Mouse (Mus musculus): Measurements from ENCODE around the gene 4921504E06Rik. TPM values are rescaled to one million over a fixed set of nuclear protein-coding genes. Genes with fewer than 3 reads are reported as not detected.

The 4921504E06Rik gene
- total RNA-seq, 2 experiments from 2014 or later: not detected

GRCm38 (mm10) chr2:19511032-19511431 is 42.7 kb downstream of the 4921504E06Rik start:
- DNase-seq (ENCODE audit: low spot score in 2 of 2): no peak

- DNase-seq (ENCODE audit: low spot score in 2 of 2): no peak
These were observed 48.0 kb downstream of the 4921504E06Rik start for GRCm38 (mm10) chr2:19505744-19506143.

GRCm38 (mm10) chr2:19490262-19490661 is 63.5 kb downstream of the 4921504E06Rik start:
- no peak for DNase-seq (ENCODE audit: low spot score in 2 of 2)

GRCm38 (mm10) chr2:19461940-19462339 is 91.8 kb downstream of the 4921504E06Rik start:
- no peak for DNase-seq (ENCODE audit: low spot score in 2 of 2)

- no peak for DNase-seq (ENCODE audit: low spot score in 2 of 2)
These were observed 94.9 kb downstream of the 4921504E06Rik start for GRCm38 (mm10) chr2:19458785-19459184.

GRCm38 (mm10) chr2:19455857-19456482 is 97.7 kb downstream of the 4921504E06Rik start:
- DNase-seq (ENCODE audit: low spot score in 2 of 2): no peak

GRCm38 (mm10) chr2:19455228-19455627 is 98.5 kb downstream of the 4921504E06Rik start:
- no peak for DNase-seq (ENCODE audit: low spot score in 2 of 2)

- no peak for DNase-seq (ENCODE audit: low spot score in 2 of 2)
These were observed 101.1 kb downstream of the 4921504E06Rik start for GRCm38 (mm10) chr2:19452531-19453055.

- no peak for DNase-seq (ENCODE audit: low spot score in 2 of 2)
These were observed 104.4 kb downstream of the 4921504E06Rik start for GRCm38 (mm10) chr2:19449308-19449707.

GRCm38 (mm10) chr2:19448042-19448700 is 105.5 kb downstream of the 4921504E06Rik start:
- DNase-seq (ENCODE audit: low spot score in 2 of 2): no peak

- no peak for DNase-seq (ENCODE audit: low spot score in 2 of 2)
These were observed 107.0 kb downstream of the 4921504E06Rik start for GRCm38 (mm10) chr2:19446746-19447145.

- no peak for DNase-seq (ENCODE audit: low spot score in 2 of 2)
These were observed 107.7 kb downstream of the 4921504E06Rik start for GRCm38 (mm10) chr2:19445871-19446501.

- DNase-seq (ENCODE audit: low spot score in 2 of 2): no peak
These were observed 108.5 kb downstream of the 4921504E06Rik start, which contains the start of gene Ptf1a for GRCm38 (mm10) chr2:19444931-19445831. Gene Ptf1a (plus strand): TSS chr2:19445663.

- no peak for DNase-seq (ENCODE audit: low spot score in 2 of 2)
These were observed 109.4 kb downstream of the 4921504E06Rik start for GRCm38 (mm10) chr2:19444346-19444745.

GRCm38 (mm10) chr2:19431614-19432323 is 121.9 kb downstream of the 4921504E06Rik start:
- no peak for DNase-seq (ENCODE audit: low spot score in 2 of 2)

GRCm38 (mm10) chr2:19431186-19431585 is 122.5 kb downstream of the 4921504E06Rik start:
- no peak for DNase-seq (ENCODE audit: low spot score in 2 of 2)

- DNase-seq (ENCODE audit: low spot score in 2 of 2): no peak
These were observed 123.0 kb downstream of the 4921504E06Rik start for GRCm38 (mm10) chr2:19430746-19431145.

- no peak for DNase-seq (ENCODE audit: low spot score in 2 of 2)
These were observed 123.7 kb downstream of the 4921504E06Rik start for GRCm38 (mm10) chr2:19429691-19430690.

GRCm38 (mm10) chr2:19429031-19429430 is 124.7 kb downstream of the 4921504E06Rik start:
- DNase-seq (ENCODE audit: low spot score in 2 of 2): peak in 1 of 2 experiments; percentile 40

Data from gastrocnemius, postnatal 4 days (tissue).